Mouse (Mus musculus): Measurements from ENCODE around the gene Hfm1. TPM values are rescaled to one million over a fixed set of nuclear protein-coding genes. Genes with fewer than 3 reads are reported as not detected.

The Hfm1 gene
- polyA plus RNA-seq (2014; fragmentation: Illumina TruSeq; extraction: RNeasy Lipid Tissue Mini Kit (QIAGEN cat#74804); ENCODE audit: low read depth, low replicate concordance): 0.23 TPM

GRCm38 (mm10) chr5:106925488-106926368 is at the start of gene Hfm1:
TSS of gene Hfm1 (minus strand) at chr5:106926321.

GRCm38 (mm10) chr5:106963584-106964512 is 37.7 kb upstream of the Hfm1 start, which contains the start of gene Cdc7:
TSS of gene Cdc7 (plus strand) at chr5:106964322.

Other genes starting within 250 kb of the Hfm1 start
- gene Zfp644, start 229.0 kb downstream of the Hfm1 start, polyA plus RNA-seq (2014; fragmentation: Illumina TruSeq; extraction: RNeasy Lipid Tissue Mini Kit (QIAGEN cat#74804); ENCODE audit: low read depth, low replicate concordance): 86.1 TPM
- 6.1 TPM for gene Cdc7, start 38.0 kb upstream of the Hfm1 start, polyA plus RNA-seq (2014; fragmentation: Illumina TruSeq; extraction: RNeasy Lipid Tissue Mini Kit (QIAGEN cat#74804); ENCODE audit: low read depth, low replicate concordance)